Mouse (Mus musculus): ENCODE measurements around the gene Plppr2. TPM values are rescaled to one million over a fixed set of nuclear protein-coding genes. Genes with fewer than 3 reads are reported as not detected.

Gene Plppr2
- polyA plus RNA-seq, 1 experiment from 2014 or later, result 45.6 TPM

DNA sequence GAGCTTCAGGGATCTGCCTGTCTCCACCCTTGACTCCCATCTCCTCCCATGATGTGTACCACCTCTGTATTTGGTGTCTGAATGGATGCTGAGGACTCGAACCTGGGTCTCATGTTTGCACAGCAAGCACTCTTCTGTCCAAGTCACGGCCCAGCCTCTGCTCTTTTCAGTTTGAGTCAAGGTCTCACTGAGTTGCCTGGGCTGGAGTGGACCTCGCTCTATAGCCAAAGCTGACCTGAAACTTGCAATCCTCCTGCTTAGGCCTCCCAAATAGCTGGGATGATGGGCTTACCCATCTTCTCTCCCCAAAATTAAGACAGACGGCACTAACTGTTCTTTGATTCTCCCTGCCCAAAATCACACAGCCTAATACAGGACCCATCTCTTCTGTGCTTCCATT is 13.8 kb upstream of the Plppr2 start:
- H3K4me1 ChIP-seq, result peaks cover 19% of the 10 kb centered on the region
- H3K4me2 ChIP-seq (replicated peaks), result no peak overlapping the region
- no peak overlapping the region for H3K4me3 ChIP-seq
- 0 out of 2 replicates have a peak, but pooled peaks cover 5% of the 10 kb centered on the region for H3K36me3 ChIP-seq
- no peaks in the 10 kb centered on the region for H3K9me3 ChIP-seq
- peaks cover under 1% of the 10 kb centered on the region; the same call in 1 of the 2 replicates for H3K27me3 ChIP-seq
- 91% methylated on average over 4 of the region's 4 CpGs for WGBS
- no peak overlapping the region for H3K9ac ChIP-seq (replicated peaks)
- ATAC-seq (ENCODE audit: low FRiP score, low read depth), result no peak
- H3K27ac ChIP-seq (replicated peaks), result no peak overlapping the region

- Histone ChIP-seq H3K27ac (replicated peaks) (no peak overlapping the region), H3K4me3 (no peak overlapping the region), H3K27me3 (no peaks in the 10 kb centered on the region), H3K9me3 (no peaks in the 10 kb centered on the region), H3K36me3 (0 out of 2 replicates have a peak, but pooled peaks cover 5% of the 10 kb centered on the region), H3K4me2 (replicated peaks) (no peak overlapping the region), H3K4me1 (peaks cover 15% of the 10 kb centered on the region), H3K9ac (replicated peaks) (no peak overlapping the region)
- WGBS, result 82% methylated on average over 3 of the region's 3 CpGs
- no peak for ATAC-seq (ENCODE audit: low FRiP score, low read depth)
Measured at GRCm38 (mm10) chr9:21923490-21924098, 13.2 kb upstream of the Plppr2 start.

DNA sequence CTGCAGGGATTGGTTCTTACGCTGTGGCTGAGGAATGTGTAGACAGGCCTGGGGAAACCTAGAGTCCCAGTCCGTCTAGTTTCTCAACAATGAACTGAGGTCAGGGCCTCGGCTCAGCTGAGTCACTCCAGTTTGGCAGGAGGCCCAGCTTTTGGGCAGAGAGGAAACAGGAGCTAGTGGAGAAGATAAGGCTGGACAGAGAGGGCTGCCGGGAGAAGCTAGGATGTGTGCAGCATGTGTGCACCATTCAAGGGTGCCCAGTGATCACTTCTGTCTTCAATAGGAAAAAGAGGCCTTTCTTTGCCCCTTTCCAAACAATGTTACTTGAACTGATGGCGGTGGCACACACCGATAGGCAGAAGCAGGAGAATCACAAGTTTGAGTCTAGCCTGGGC is 12.7 kb upstream of the Plppr2 start:
- Histone ChIP-seq H3K4me1 (peaks cover 15% of the 10 kb centered on the region), H3K36me3 (0 out of 2 replicates have a peak, but pooled peaks cover 5% of the 10 kb centered on the region), H3K27me3 (no peaks in the 10 kb centered on the region), H3K9ac (replicated peaks) (no peak overlapping the region), H3K27ac (replicated peaks) (no peak overlapping the region), H3K4me3 (no peak overlapping the region), H3K4me2 (replicated peaks) (no peak overlapping the region), H3K9me3 (no peaks in the 10 kb centered on the region)
- ATAC-seq (ENCODE audit: low FRiP score, low read depth), result no peak
- WGBS, result 83% methylated on average over 6 of the region's 6 CpGs

DNA sequence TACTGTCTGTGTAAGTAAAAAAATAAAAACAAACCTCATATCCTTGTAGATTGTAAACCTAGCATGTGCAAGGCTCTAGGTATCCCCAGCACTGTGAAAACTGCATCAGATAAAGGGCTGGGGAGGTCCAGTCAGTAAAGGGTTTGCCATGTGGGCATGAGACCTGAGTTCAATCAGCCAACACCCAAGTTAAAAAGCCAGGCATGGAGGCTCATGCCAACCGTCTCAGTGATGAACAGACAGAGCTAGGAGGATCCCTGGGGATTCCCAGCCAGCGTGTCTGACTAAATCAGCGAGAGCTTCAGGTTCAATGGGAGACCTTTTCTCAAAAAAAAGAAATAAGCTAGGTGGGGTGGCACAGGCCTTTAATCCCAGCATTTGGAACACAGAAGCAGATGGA is 11.8 kb upstream of the Plppr2 start:
- 92% methylated on average over 3 of the region's 3 CpGs for WGBS
- no peak overlapping the region for H3K27ac ChIP-seq (replicated peaks)

DNA sequence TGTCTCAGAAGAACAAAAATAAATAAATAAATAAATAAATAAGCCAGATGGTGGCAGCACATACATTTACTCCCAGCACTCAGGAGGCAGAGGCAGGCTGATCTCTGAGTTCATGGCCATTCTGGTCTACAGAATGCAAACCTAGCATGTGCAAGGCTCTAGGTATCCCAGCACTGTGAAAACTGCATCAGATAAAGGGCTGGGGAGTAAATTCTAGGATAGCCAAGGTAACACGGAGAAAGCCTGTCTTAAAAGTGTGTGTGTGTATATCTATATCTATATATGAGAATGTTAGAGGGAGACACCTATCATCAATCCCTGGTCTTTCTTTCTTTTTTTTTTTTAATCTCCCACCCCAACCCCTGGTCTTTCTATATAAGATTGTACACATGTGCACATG is 11.3 kb upstream of the Plppr2 start:
- Histone ChIP-seq H3K4me2 (replicated peaks) (no peak overlapping the region), H3K9ac (replicated peaks) (no peak overlapping the region), H3K36me3 (0 out of 2 replicates have a peak, but pooled peaks cover 5% of the 10 kb centered on the region), H3K4me3 (no peak overlapping the region), H3K27me3 (no peaks in the 10 kb centered on the region), H3K9me3 (no peaks in the 10 kb centered on the region), H3K4me1 (peaks cover 15% of the 10 kb centered on the region), H3K27ac (replicated peaks) (no peak overlapping the region)
- 100% methylated on average over 1 of the region's 1 CpGs for WGBS
- ATAC-seq (ENCODE audit: low FRiP score, low read depth), result no peak

More for the DNA sequence above, 11.8 kb upstream of the Plppr2 start:
- Histone ChIP-seq H3K4me1 (peaks cover 15% of the 10 kb centered on the region), H3K9ac (replicated peaks) (no peak overlapping the region), H3K27me3 (no peaks in the 10 kb centered on the region), H3K9me3 (no peaks in the 10 kb centered on the region), H3K4me2 (replicated peaks) (no peak overlapping the region), H3K36me3 (0 out of 2 replicates have a peak, but pooled peaks cover 5% of the 10 kb centered on the region), H3K4me3 (no peak overlapping the region)
- no peak for ATAC-seq (ENCODE audit: low FRiP score, low read depth)

DNA sequence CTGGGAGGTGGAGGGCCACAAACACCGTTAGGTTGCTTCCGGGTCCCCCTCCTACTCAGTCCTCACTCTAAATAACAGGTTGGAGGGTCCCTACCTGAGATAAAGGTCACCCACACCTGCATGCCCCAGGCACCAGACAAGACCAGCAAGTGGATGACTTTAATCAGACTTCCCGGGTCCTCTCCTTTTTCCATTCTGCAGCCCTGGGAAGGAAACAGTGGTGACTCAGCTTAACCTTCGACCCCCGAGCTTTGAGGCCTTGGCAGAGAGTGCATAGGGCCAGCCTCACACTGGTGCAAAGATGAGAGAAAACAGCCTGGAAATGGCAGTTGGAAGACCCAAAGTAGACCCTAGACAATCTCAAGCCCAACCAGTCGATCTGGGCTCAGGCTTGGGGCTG is 10.7 kb upstream of the Plppr2 start:
- H3K4me1 ChIP-seq, result peaks cover 15% of the 10 kb centered on the region
- H3K9me3 ChIP-seq, result no peaks in the 10 kb centered on the region
- peak overlapping the region; percentile 53; the same call in 1 of the 2 replicates for H3K4me3 ChIP-seq
- ATAC-seq (ENCODE audit: low FRiP score, low read depth), result no peak
- H3K27me3 ChIP-seq, result no peaks in the 10 kb centered on the region
- 74% methylated on average over 6 of the region's 6 CpGs for WGBS
- H3K9ac ChIP-seq (replicated peaks), result no peak overlapping the region
- H3K4me2 ChIP-seq (replicated peaks), result peak overlapping the region; percentile 68
- H3K36me3 ChIP-seq, result 0 out of 2 replicates have a peak, but pooled peaks cover 5% of the 10 kb centered on the region
- no peak overlapping the region for H3K27ac ChIP-seq (replicated peaks)

GRCm38 (mm10) chr9:21926784-21927183 is 10.0 kb upstream of the Plppr2 start:
- H3K9me3 ChIP-seq, result no peaks in the 10 kb centered on the region
- WGBS, result 4% methylated on average over 6 of the region's 6 CpGs
- H3K27me3 ChIP-seq, result no peaks in the 10 kb centered on the region; the same call in 1 of the 2 replicates
- H3K4me3 ChIP-seq, result peak overlapping the region; percentile 53
- peak overlapping the region; percentile 61 for H3K27ac ChIP-seq (replicated peaks)
- H3K4me1 ChIP-seq, result peaks cover 15% of the 10 kb centered on the region
- H3K36me3 ChIP-seq, result 0 out of 2 replicates have a peak, but pooled peaks cover 5% of the 10 kb centered on the region
- H3K4me2 ChIP-seq (replicated peaks), result peak overlapping the region; percentile 68
- H3K9ac ChIP-seq (replicated peaks), result peak overlapping the region; percentile 72
- no peak for ATAC-seq (ENCODE audit: low FRiP score, low read depth)

- peaks cover 15% of the 10 kb centered on the region for H3K4me1 ChIP-seq
- peak within 1 kb of the TSS; percentile 72 for H3K9ac ChIP-seq (replicated peaks)
- H3K27ac ChIP-seq (replicated peaks), result peak within 1 kb of the TSS; percentile 61
- WGBS, result under 1% methylated on average over 28 of the region's 28 CpGs
- ATAC-seq (ENCODE audit: low FRiP score, low read depth), result peak; percentile 99
- no peaks in the 10 kb centered on the region; the same call in 1 of the 2 replicates for H3K27me3 ChIP-seq
- H3K9me3 ChIP-seq, result no peaks in the 10 kb centered on the region
- H3K36me3 ChIP-seq, result 0 out of 2 replicates have a peak, but pooled peaks cover 5% of the 10 kb centered on the region
- H3K4me3 ChIP-seq, result peak within 1 kb of the TSS; percentile 53
- peak within 1 kb of the TSS; percentile 68 for H3K4me2 ChIP-seq (replicated peaks)
Measured at GRCm38 (mm10) chr9:21927208-21927753, 9.6 kb upstream of the Plppr2 start, which contains the start of the genes Ccdc159 and Tmem205. Gene Ccdc159 (plus strand): TSS chr9:21927471. Gene Tmem205 (minus strand): TSS chr9:21927556.

DNA sequence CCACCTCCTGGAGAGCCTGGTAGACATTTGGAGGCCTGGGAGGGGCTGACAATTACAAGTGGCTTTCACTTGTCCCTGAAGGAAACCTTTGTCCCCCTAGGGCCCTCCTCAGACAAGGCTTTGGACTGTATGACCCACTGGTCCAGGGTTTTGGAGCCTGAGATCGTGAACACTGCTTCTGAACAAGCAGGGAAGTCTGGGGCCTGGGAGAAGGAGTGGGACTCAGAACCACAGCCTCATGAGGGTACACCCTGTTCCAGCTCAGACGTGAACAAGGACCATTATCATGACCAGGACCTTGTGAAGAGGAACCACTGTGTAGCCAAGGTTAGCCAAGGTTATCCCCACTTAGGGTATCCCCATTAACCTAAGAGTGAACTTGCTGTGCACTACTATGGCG is 7.6 kb upstream of the Plppr2 start:
- Histone ChIP-seq H3K4me1 (peaks cover 15% of the 10 kb centered on the region), H3K4me3 (no peak overlapping the region), H3K9ac (replicated peaks) (no peak overlapping the region), H3K4me2 (replicated peaks) (no peak overlapping the region), H3K27ac (replicated peaks) (no peak overlapping the region), H3K27me3 (peaks cover 3% of the 10 kb centered on the region; the same call in 1 of the 2 replicates), H3K36me3 (0 out of 2 replicates have a peak, but pooled peaks cover 5% of the 10 kb centered on the region), H3K9me3 (no peaks in the 10 kb centered on the region)
- 85% methylated on average over 3 of the region's 3 CpGs for WGBS
- no peak for ATAC-seq (ENCODE audit: low FRiP score, low read depth)

GRCm38 (mm10) chr9:21932006-21932405 is 4.8 kb upstream of the Plppr2 start:
- 65% methylated on average over 2 of the region's 2 CpGs for WGBS
- ATAC-seq (ENCODE audit: low FRiP score, low read depth), result no peak
- H3K36me3 ChIP-seq, result no peaks in the 10 kb centered on the region
- H3K9me3 ChIP-seq, result no peaks in the 10 kb centered on the region
- H3K27ac ChIP-seq (replicated peaks), result no peak overlapping the region
- H3K9ac ChIP-seq (replicated peaks), result no peak overlapping the region
- H3K4me3 ChIP-seq, result no peak overlapping the region
- peaks cover 6% of the 10 kb centered on the region; the same call in 1 of the 2 replicates for H3K27me3 ChIP-seq
- peaks cover 5% of the 10 kb centered on the region; the same call in 1 of the 2 replicates for H3K4me1 ChIP-seq
- H3K4me2 ChIP-seq (replicated peaks), result no peak overlapping the region

DNA sequence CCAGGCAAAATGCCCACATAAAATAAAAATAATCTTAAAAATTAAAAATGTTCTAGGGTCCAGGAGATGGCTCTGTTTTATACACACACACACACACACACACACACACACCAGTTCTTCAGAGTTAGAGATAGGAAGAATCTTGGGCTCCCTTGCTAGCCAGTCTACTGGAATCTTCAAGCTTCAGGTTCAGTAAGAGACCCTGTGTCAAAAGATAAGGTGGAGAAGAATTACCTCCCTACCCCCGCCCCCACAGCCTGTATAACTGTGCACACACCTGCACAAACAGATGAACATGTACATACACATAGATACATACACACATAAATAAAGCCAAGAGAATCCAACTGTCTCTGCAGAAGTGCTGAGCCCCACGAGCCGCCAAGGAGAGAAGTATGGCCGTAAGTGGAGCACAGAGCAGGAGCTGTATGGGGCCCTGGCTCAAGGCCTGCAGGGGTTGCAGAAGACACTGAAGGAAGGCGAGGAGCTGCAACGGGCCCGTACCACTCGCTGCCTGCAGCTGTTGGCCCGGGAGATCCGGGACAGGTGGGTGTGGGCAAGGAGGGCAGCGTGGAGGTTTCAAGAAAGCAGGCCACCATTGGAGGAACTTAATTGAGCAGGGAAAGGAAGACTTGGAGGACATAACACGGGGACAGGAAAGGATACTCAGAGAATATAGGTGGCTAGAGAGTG is 4.2 kb upstream of the Plppr2 start:
- Histone ChIP-seq H3K9me3 (no peaks in the 10 kb centered on the region), H3K9ac (replicated peaks) (no peak overlapping the region), H3K36me3 (no peaks in the 10 kb centered on the region), H3K4me3 (no peak overlapping the region), H3K27me3 (peaks cover 6% of the 10 kb centered on the region; the same call in 1 of the 2 replicates), H3K27ac (replicated peaks) (no peak overlapping the region), H3K4me1 (peaks cover 7% of the 10 kb centered on the region), H3K4me2 (replicated peaks) (no peak overlapping the region)
- no peak for ATAC-seq (ENCODE audit: low FRiP score, low read depth)
- WGBS, result 64% methylated on average over 12 of the region's 12 CpGs

DNA sequence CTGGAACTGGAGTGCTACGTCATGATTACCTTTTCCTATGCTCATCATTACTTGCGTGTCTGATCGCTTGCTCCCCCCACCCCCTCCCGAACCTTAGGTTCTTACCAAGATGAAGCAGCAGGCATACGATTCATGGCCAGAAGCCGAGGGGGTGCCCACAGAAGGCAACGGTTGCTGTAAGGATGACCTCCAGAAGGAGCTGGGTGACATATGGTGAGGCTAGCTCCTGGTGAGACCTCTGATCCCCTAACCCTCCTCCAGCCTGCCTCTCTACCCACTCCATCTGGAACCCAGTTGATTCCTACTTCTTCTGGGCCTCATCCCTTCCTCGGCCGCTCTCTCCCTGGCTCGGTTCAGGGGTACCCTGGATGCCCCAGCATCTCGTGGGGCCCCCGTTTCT is 2.8 kb upstream of the Plppr2 start:
- Histone ChIP-seq H3K4me2 (replicated peaks) (no peak overlapping the region), H3K4me3 (no peak overlapping the region), H3K27me3 (peaks cover 6% of the 10 kb centered on the region; the same call in 1 of the 2 replicates), H3K9ac (replicated peaks) (no peak overlapping the region), H3K36me3 (0 out of 2 replicates have a peak, but pooled peaks cover 3% of the 10 kb centered on the region), H3K27ac (replicated peaks) (no peak overlapping the region), H3K4me1 (peaks cover 18% of the 10 kb centered on the region), H3K9me3 (no peaks in the 10 kb centered on the region)
- ATAC-seq (ENCODE audit: low FRiP score, low read depth), result no peak
- WGBS, result 86% methylated on average over 12 of the region's 12 CpGs

Data from midbrain, embryonic 12.5 days (tissue).